Mouse (Mus musculus): ENCODE results near the gene Cyth2.

Gene Cyth2

DNA sequence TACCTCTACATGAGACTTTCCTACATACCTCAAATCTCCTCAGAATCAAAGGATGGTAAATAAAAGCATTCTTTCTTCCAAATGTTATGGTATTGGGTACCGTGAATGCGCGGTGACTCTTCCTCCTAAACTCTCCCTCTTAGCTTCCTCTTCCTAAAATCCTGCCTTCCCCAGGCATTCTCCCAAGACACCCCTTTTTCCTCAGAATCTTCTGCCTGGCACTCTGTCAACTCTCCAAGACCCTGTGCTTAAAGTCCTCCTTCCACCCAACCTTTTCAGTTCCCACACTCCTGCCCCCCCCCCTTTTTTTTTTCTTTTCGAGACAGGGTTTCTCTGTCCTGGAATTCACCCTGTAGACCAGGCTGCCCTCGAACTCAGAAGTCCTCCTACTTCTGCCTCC is 460 bp upstream of the Cyth2 start:
- no peak for DNase-seq (ENCODE audit: low spot score in 2 of 2)

DNA sequence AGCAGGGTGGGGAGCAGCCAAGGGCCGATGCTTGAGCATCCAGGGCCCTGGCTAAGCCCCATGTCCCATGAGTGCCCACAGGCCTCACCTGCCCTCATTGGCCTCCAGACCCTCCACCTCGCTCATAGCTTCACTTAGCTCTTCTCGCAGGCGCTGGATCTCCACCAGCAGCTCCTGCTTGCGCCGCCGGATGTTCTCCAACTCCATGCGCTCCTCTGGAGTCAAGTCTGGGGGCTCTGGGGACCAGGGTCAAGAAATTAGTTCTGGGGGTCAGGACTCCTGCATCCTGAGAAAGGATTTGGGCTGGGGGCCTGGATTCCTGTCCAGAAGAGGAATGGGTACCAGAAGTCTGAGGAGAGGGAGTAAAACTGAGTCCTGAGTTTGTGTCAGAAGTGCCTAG is 1.5 kb downstream of the Cyth2 start:
- no peak for DNase-seq (ENCODE audit: low spot score in 2 of 2)

DNA sequence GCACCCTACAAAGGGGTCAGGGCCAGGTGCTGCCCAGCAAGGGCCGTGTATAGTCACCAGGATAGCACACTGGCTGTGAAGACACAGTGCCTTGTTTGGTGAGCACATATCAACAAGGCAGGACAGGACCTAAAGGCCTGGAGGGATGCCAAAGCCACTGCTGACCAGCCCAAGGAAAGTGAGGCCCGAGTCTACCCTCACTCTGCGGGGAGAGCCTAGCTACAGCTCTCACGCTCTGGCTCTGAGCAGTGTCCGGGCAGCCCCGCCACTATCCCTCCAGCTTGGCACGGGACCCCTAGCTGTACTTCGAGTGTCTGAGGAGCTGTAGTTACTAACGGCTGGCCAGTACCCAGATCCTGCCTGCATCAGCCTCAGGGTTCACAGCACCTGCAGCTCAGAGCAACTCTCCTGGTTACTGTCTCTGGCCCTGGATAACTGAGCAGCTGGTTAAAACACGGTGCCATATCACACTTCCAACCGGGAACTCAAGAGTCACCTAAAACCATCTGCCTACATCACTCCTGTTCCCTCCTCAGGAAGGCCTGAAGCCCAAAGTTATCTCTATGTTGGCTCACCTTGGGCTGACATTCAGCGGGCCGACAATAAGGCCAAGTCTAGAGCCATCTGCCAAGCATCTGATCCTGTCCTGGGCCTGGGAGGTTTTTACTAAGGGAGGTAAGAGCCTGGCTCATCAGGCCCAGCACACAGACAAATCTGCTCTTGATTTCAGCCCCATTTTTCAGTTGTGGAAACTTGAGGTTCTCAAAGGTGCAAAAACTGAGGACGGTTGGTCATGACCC is 4.9 kb downstream of the Cyth2 start:
- no peak for DNase-seq (ENCODE audit: low spot score in 2 of 2)

DNA sequence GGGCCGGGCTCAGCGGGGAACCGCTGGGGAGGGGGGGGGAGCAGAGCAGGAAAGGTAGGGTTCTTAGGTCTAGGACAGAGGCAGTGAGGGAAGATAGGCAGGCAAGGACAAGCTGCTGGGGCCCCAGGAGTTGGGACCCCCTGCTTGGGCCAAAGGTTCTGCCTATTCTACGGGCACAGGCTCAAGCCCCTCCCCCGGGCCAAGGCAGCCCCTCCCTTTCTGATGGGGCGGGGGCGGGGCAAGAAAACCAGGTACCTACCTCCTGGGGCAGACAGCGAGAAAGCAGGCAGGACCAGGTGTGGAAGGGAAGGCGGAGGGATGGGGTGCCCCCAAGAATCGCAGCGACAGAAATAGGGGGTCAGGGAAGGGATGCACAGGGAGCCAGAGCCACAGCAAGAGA is 5.9 kb downstream of the Cyth2 start:
- DNase-seq (ENCODE audit: low spot score in 2 of 2): no peak

DNA sequence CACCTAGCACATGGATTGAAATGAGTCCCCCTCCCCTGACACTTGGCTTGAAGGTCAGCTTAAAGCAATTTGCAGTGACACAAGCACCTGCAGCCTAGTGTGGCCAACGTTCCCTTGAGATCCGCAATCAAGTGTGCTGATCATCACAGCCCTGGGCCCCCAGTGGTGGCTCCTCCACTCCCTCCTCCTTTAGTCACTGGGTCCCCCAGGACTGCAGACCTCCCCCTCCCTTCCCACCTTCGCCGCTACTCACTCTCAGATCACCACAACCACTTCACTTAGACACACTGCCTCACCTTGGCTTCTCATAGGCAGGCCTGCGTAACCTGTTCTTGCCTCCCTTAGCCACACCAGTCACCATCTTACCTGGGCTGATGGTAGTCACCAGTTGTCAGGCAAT is 8.4 kb downstream of the Cyth2 start:
- no peak for DNase-seq (ENCODE audit: low spot score in 2 of 2)

DNA sequence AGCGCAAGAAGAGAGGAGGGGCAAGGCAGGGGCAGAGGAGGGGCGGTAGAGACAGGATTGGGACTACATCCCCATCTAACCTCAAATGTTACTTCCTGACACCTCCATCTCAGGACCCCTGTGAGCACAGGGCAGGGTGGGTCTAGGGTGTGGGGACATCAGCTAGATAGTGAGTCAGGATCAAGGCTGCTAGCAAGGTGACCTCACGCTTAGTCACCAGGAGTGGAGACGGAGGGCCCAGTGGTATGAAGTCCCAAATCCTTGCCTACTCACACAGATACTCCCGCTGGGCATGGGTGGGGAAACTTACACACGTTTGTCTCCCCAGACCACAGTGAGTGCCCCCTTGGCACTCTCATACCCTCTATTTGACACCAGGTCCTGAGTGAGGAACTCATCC is 11.8 kb downstream of the Cyth2 start:
- no peak for DNase-seq (ENCODE audit: low spot score in 2 of 2)

DNA sequence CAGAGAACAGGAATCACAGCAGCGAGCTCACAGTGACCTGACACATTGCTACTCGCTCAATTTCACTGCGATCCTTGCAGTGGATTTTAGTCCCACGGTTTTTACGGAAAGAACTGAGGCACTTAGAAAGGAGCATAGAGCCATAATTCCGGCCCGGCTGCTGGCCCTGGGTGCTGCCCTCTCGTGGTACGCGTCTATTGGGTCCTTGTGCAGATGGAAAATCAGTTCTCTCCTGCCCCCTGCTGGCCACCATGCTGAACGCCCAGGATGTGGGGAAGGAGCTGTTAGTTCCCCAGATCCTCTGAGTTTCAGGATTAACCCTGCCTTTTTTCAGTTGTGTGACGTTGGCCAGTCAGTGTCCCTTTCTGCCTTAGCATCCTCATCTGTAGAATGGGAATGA is 13.0 kb downstream of the Cyth2 start:
- peak; percentile 89 to 91 for DNase-seq (ENCODE audit: low spot score in 2 of 2)

DNA sequence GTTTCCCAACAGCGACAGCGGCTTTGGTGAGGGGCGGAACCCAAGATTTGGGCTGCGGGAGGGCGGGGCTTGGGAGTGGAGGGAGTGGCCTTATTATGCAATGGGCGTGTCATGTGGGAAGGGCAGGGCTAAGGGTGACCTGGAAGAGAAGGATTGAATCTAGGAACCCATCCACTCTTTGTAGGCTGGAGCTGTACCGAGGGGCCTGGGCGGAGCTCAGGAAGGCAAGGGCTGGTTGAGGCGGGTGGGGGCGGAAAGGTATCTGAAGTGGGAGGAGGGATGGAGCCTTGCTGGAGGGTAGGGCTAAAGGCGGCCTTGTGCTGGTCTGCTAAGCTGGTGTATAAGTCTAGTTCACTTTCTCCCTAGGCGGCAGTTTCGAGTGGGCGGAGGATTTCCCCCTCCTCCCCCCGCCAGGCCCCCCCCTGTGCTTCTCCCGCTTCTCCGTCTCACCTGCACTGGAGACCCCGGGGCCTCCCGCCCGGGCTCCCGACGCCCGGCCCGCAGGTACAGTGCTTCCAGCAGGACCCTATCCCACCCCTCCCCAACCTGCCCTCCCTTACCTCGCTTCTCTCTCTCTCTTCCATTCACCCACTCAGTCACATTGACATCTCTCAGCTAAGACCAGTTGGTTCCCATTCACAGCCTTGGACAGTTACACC is 13.7 kb downstream of the Cyth2 start:
- no peak for DNase-seq (ENCODE audit: low spot score in 2 of 2)

DNA sequence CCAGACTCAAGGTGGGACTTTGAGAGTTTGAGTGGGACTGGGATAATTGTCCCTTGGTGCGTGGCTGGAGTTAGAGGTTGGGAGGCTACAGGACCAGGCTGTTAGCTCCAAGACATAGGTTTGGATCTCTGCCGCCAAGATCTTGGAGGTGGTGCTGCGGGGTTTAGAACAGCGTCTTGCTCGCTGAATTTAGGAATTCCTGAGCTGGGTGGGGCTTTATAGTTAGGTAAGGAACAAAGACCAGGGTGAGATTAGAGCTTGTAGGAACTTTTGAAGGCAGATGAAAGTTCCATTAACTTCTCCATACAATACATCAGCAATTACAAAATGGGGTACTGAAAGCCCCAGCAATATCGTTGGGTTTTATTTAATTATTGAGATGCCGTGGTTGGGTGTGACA is 14.4 kb downstream of the Cyth2 start:
- DNase-seq (ENCODE audit: low spot score in 2 of 2): no peak

DNA sequence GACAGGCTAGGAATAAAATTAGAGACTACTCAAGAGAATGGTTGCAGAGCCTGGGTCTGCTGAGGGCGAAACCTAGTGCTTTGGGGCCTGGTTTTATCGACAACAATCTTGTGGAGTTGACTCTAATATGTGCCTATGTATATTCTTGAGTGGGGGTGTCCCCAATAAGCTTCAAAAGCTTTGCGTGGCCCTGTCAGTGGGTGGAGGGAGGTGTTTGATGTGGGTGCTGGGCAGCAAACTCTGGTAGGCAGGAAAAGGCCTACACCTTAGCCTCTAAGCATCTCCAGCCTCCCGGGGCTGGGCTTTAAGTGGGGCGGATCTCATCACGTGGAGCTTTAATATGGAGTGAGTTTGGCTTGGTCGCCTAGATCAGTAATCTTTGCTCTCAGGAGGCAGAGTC is 15.4 kb downstream of the Cyth2 start:
- DNase-seq (ENCODE audit: low spot score in 2 of 2): no peak

DNA sequence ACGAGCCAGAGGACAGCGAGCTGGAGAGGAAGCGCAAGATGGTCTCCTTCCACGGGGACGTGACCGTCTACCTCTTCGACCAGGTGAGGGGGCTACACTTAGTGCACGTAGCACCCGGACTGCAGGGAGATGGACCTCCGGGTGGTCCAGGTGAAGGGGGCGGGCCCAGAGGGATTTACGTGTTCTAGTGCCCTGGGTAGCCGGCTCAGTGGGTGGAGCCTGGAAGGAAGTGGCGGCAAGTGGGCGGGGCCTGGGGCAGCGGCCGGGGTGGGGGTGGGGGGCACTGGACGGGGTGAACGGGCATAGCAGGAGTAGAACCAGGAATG is 15.9 kb downstream of the Cyth2 start:
- peak in 1 of 2 experiments; percentile 8 for DNase-seq (ENCODE audit: low spot score in 2 of 2)

DNA sequence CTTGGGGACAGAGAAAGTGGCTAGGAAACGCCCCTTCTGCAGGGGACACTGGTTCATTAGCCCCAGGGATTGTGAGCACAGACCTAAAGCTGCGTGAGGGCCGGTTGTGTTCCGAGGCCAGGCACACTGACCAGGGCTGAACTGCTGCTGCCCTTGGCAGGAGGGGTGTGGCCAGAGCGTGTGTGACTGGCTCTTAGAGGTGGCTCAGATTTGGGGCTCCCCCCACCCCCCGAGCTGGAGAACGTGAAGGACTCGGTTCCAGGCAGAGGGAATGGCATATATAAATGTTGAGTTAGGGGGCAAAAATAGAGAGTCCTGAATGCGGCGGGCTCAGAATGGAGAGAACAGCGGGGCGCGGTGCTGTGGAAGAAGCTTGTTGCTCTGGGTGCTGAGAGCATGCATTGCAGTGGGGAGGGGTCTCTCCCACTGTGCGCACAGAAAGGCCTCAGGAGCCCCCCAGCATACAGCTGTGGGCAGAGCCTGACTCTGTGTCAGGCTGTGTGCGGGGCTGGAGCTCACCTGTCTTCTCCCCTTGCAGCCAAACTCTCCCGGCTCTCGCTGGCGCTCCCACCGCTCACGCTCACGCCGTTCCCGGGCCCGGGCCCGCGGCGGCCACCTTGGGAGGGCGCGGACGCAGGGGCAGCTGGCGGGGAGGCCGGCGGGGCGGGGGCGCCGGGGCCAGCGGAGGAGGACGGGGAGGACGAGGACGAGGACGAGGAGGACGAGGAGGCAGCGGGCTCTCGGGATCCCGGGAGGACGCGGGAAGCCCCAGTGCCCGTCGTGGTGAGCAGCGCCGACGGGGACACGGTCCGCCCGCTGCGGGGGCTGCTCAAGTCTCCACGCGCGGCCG is 16.5 kb downstream of the Cyth2 start:
- DNase-seq (ENCODE audit: low spot score in 2 of 2): peak in 1 of 2 experiments; percentile 8

DNA sequence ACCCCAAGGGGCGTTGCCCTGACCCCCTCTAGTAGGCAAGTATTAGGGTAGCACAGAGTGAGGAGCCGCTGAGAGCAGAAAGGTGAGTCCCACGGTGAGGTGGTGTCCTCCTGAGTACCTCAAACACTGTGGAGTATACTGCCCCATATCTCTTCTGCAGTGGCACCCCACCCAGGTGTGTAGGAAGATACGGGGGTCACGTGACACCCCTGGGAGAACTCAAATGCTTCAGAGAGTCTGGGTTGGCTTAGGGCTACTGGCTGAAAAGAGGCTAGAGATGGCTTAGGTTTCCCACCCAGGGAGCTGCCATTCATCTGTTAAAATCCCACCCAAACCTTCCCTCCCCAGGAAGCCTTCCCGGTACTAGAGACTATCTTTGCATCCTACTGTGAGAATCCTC is 17.4 kb downstream of the Cyth2 start:
- DNase-seq (ENCODE audit: low spot score in 2 of 2): no peak

DNA sequence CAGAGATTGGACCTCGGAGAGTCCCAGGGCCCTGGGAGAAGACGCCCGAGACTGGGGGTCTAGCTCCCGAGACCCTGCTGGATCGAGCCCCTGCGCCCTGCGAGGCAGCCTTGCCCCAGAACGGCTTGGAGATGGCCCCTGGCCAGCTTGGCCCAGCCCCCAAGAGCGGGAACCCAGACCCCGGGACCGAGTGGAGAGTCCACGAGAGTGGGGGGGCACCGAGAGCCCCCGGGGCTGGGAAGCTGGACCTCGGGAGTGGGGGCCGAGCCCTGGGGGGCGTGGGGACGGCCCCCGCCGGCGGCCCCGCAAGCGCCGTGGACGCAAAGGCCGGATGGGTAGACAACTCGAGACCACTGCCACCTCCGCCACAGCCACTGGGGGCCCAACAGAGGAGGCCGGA is 19.4 kb downstream of the Cyth2 start:
- DNase-seq (ENCODE audit: low spot score in 2 of 2): no peak

DNA sequence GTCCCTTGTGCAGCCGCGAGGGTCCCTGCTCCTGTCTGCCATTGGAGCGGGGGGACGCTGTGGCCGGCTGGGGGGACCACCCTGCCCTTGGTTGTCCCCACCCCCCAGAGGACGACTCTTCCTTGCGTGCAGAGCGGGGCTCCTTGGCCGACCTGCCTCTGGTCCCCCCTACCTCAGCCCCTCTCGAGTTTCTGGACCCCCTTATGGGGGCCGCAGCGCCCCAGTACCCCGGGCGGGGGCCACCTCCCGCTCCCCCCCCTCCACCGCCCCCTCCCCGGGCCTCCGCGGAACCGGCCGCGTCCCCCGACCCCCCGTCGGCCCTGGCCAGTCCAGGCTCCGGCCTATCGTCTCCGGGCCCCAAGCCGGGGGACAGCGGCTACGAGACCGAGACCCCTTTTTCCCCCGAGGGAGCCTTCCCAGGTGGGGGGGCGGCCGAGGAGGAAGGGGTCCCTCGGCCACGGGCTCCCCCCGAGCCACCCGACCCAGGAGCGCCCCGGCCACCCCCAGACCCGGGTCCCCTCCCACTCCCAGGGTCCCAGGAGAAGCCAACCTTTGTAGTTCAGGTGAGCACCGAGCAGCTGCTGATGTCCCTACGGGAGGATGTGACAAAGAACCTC is 20.3 kb downstream of the Cyth2 start:
- no peak for DNase-seq (ENCODE audit: low spot score in 2 of 2)

DNA sequence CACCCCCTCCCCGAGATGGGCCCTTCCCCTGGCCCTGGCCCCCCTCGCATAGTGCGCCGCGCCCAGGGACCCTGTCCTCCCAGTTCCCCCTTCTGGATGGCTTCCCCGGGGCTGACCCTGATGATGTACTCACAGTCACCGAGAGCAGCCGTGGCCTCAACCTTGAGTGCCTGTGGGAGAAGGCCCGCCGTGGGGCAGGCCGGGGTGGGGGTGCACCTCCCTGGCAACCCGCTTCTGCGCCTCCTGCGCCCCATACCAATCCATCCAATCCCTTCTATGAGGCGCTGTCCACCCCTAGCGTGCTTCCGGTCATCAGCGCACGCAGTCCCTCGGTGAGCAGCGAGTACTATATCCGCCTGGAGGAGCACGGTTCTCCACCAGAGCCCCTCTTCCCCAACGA is 21.1 kb downstream of the Cyth2 start:
- no peak for DNase-seq (ENCODE audit: low spot score in 2 of 2)

DNA sequence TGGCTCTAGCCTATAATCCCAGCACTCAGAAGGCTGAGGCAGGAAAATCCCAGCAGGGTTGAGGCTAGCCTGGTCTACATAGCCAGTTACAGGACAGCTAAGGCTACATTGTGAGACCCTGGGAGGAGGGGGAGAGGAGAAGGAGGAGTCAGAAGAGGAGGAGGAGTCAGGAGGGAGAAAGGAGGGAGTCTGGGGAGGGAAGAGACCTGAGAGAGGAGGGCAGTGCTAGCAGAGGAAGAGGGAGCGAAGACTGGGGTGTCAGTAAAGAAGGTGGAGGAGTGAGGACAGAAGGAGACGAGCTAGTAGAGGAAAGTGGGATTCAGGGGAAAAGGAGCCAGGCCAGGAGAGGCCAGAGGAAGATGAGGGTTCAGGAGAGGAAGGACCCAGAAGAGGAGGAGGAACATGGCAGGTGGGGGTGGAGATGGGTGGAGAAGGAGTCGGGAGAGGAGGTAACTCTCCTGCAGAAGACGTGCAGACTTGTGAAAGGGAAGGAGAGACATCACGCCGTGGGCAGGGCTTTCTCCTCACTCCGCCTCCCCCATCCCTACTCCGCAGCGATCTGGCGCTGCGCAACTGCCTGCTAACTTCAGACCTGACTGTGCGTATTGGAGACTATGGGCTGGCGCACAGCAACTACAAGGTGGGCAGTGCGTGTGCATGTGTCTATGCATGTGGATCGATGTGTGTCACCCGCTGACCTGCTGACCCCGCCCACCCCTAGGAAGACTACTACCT is 22.5 kb downstream of the Cyth2 start:
- DNase-seq (ENCODE audit: low spot score in 2 of 2): no peak

DNA sequence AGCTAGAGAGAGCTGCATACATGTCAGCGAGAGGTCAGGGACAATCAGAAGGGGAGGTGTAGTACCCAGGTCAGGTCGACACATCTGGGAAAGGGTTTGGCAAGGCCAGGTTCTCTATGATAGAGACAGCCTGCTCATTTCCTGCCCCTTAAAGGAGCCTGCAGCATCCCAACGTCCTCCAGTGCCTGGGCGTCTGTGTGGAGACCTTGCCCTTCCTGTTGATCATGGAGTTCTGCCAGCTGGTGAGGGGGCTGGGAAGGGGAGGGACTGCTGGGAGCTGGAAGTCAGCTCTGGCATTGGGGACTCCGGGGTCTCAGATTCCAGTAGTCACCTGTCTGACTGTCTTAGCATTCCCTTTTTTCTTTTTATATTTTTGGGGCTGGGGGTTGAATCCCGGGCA is 23.7 kb downstream of the Cyth2 start:
- no peak for DNase-seq (ENCODE audit: low spot score in 2 of 2)

DNA sequence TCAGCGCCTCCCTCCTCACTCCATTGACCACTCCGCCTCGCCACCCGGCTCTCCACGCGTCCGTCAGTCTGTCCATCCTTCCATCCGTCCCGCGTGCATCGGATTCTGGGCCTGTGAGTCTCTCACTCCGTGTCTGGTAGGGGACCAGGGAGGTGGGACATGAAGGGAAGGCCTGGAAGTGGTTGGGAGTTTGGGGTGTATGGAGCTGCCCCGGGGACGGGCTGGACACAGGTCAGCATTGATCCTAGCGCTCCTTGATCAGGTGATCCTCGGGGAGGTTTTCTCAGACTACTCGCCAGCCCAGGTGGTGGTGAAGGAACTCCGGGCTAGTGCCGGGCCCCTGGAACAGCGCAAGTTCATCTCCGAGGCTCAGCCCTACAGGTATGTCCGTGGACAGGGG is 26.7 kb downstream of the Cyth2 start:
- DNase-seq (ENCODE audit: low spot score in 2 of 2): no peak

DNA sequence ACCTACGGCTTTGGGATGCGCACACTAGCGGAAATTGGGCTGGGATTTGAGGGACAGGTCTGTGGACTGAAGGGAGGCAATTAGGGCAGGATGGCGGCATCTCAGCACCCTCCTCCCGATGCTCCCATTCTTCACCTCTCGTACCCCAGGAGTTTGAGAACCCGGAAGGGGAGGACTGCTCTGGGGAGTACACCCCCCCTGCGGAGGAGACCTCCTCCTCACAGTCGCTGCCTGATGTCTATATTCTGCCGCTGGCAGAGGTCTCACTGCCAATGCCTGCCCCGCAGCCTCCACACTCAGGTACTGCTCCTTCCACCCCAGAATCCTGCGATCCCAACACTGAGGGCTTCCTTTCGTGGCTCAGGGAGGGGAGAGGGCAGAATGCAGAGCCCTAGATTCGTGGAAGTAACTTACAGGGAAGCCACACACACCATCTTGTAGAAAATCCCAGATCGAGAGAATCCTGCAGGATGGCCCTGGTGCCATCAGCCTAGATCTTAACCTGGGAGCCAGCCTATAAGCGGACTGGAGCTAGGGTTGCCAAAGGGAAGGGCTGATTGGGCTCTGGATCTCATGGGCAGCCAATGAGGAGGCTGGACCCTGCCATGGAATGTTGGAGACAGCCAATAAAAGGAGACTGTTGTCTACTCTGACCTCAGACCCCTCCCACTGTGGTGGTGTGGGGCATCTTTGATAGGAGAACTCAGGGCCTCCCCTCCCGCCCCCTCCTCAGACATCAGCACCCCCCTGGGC is 27.5 kb downstream of the Cyth2 start:
- DNase-seq (ENCODE audit: low spot score in 2 of 2): no peak

DNA sequence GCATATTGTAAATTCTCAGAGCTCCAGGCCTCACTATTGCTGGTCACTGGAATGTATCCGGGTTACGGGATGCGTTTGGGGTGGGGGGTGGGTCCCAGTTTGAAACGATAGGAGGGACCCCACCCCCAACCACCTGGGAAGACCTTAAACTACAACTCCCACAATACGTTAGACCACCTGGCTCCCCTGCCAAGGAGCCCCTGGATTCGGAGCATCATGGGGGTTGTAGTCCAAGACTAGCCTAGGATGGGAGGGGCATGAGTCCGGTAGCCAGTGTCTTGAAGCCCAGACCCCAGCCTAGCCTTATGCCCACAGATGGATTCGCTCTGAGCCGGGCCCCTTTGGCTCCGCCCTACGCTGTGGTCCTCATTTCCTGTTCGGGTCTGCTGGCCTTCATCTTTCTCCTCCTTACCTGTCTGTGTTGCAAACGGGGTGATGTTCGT is 28.2 kb downstream of the Cyth2 start:
- no peak for DNase-seq (ENCODE audit: low spot score in 2 of 2)
